Mouse (Mus musculus) ZHBTc4 (cell line): ENCODE results near the gene Sox5.

Experiments used
- DNase-seq: peaks from one replicate; pipeline ENCODE4 v3.0.0-alpha.2; 2011; ENCODE audit warnings: low read depth, low spot score

Gene Sox5

DNA sequence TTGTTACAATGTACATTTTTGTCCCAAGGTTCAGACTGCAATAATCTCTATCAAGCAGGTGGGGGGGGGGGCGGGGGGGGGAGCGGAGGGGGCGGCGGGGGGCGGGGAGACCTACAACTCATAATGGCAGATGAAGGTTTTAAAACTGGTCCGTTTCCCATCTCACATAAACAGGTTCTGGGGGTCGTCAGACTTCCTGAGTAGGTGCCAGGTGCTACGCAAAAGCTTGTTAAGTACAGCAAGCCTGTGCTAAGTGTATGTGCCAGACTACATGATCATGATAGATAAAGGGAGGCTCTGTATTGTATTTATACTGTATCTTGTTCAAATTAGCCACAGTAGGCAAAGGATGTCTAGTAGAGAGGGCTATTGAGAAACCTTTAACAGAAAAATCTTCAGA lies 498.6 kb downstream of the Sox5 start:
- no peak for DNase-seq

DNA sequence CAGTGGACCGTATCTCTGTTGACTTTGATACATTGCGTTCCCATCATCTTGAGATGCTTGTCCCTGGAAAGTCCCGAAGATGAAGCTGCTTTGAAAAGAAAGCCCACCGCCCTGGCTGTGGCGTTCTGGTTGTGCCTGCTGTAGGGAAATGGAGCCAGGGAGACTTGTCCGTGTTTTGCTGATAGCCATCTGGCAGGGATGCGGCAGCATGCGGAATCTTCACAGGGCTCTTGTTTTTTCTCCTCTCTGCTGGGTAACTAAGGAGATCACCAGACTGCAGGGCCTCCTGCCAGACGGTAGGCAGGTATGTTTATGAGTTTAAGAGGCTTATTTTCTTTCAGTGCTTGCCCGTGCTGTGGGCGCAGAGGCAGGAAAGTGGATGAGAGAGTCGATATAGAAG lies 499.0 kb downstream of the Sox5 start:
- peak; percentile 15 for DNase-seq

DNA sequence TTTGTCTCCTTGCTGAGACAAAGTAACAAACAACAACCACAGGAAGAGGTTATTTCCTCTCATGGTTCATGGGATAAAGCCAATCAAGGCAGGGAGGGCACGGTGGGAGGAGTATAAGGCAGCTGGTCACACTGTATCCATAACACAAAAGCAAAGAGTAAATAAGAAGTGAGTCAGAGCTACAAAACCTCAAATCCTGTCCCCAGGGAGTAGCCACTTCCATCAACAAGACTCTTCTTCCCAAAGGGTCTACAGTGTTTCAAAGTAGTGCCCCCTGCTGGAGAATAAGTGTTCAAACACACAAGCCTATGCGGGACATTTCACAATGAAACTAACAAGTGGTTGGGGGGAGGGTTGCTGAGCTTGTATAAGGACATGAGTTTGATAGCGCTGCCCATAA lies 500.1 kb downstream of the Sox5 start:
- no peak for DNase-seq

DNA sequence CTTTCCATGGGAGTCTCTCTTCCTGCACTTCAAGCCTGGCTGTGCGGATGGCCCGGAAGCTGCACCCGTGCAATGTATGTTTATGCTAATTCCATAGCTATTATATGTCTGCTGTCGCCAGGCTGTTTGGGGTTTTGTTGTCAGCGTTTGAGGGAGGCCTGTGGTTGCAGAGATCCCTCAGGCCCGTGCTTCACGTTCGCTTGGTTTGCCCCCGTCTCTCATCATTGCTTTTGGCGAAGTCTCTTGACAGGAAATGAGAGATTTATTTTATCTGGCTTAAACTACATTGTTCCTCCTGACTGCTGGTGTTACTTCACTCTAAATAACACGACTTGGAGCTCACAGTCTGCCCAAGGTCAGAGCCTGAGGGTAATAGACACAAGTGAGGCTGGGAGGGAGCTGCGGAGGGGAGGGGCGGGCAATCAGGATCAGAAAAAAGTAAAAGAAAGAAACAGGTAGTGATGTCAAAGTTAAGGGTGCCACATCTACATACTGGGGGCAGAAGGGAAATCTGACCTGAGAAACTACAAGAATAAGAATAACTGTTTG lies 503.2 kb downstream of the Sox5 start:
- peak; percentile 71 for DNase-seq

DNA sequence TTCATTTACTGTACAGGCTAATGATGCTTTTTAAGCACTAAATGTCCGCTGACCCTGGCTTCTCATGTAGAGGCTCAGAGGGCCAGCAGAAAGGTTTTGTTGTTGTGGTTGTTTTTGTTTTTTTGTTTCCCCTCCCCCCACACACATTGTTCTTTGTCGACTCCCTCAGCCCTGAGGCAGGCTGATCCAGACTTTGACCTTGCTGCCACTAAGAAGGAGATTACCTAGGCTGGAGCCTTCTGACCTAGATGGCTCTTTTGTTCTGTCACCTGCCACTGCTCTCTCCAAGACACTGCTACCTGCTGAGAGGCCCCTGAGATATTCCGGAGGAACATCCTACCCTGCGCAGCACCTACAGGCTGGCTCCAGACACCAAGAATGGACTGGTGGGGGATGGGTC lies 508.4 kb downstream of the Sox5 start:
- peak; percentile 88 for DNase-seq

DNA sequence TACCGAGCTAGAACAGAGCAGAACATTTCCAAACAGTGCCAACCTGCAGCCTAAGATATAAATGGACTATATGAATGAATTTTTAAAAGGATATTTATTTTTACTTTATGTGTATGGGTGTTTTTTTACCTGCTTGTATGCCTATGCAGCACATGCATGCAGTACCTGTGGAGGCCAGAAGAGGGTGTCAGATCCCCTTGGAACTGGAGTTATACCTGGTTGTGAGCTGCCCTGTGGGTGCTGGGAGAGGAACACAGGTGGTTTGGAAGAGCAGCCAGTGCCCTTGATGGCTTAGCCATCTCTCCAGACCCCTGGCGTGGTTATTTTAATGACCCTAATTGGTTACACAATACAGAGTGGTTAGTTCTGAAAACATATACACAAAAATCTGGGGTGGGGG lies 510.5 kb downstream of the Sox5 start:
- DNase-seq, result peak; percentile 76

DNA sequence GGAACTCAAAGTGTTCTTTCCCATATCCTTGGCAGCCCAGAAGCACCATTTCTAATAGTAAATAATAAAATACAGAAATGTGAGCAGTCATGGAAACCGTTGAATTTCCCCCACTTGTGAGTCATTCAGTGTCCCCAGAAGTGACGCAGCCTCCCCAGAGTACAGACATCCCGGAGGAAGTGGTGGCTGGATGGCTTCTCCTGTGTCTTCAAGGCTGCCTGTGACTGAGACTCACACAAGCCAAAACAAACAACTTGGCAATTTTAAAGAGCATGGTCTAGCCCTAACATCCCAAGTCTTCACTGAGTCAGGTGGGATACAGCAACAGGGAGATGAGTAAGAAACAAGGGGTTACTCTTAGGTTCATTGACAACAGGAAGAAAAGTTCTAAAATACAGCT lies 511.5 kb downstream of the Sox5 start:
- DNase-seq, result no peak

DNA sequence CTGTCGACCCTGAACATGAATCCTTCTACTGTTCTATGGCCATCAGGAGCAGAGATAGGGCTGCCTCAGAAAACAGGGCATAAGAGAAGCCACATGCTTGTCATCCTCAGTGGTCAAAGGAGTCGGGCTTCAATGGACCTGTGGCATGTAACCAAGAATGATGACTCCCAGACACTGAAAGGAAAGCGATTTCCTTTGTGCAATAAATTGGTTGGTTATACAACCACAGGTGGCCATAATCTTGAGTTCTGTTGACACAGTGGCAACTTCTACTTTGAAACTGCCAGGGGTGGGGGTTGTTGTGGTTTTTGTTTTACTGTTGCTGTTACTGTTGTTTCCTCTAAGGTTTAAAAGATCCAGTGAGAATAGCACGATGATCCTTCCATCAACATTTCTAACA lies 512.1 kb downstream of the Sox5 start:
- no peak for DNase-seq

DNA sequence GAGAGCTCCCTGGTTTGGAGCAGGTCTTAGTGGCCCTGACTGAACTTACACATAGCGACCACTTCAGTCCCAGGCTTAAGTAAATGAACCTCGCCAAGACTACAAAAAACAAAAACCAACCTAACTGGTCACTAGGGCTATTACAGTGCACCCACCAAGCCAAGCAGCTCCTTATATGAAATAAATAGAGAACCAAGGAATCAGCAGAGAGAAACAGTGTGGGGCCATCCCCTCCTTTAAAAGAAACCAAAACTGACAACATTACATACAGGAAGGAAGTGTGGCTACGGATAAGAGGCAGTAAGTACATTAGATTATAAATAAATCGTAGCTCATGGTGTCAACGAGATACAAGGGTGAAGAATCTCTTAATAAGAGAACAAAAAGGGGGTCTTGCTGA lies 516.0 kb downstream of the Sox5 start:
- no peak for DNase-seq

DNA sequence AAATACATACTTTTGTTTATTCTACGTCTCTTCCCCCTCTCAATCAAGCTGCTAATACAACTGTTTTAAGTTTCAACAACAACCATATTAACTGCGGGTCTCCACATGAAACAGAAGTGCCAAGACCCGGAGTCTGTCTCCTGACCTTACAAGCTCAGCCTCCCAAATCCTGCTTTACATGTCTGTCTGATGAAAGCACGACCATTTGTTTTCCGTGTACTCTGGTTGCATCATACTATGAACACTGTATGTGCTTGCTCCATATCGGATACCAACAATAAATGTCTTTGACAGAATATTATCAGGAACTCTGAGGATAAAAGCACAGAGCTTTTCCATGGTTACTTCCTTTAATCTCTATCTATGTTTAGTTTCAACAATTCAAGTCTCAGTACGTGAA lies 516.8 kb downstream of the Sox5 start:
- no peak for DNase-seq

DNA sequence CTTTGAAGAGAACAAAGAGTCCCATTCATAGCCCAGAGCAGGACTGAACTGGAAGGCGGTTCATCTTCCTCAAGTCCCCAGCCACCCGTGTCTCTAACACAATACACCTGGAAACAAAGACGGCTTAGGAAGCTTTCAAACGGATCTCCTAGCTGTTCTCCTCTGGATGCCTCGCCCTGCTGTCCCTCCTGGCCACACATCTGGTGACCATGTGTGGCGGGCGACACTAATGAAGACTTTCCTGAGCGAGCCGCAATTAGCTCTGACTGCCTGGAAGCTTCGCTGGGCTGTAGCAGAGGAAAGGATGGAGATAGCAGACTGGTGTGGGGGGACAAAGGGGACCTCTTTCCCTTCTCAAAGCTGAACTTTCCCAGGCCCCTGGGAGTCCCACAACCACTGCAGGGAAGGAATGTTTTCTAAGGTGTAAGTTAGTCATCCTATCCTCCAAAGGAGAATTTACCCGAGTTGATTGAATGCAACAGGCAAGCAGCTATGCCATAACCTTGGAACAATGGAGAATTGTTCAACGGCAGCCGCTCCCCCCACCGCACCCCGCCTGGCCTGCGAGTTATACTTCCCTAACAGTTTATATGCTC lies 517.4 kb downstream of the Sox5 start:
- DNase-seq, result peak; percentile 68

DNA sequence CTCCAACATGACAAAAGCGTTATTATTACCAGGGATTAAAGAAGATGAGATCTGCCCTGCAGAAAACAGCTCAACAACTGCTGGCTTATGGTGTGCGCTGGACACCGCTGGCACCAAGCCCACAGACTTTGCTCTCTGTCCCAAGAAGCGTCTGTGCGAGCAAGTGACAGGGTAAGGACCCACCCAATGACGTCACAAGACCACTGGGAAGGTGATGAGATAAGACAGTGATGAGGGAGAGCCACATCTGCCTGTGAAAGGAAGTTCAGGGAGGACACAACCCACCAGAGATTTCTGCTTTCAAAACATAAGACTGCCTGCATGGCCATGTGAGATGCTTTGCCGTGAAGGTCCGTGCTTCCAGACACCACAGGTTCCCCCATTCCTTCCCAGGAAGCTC lies 525.3 kb downstream of the Sox5 start:
- no peak for DNase-seq

DNA sequence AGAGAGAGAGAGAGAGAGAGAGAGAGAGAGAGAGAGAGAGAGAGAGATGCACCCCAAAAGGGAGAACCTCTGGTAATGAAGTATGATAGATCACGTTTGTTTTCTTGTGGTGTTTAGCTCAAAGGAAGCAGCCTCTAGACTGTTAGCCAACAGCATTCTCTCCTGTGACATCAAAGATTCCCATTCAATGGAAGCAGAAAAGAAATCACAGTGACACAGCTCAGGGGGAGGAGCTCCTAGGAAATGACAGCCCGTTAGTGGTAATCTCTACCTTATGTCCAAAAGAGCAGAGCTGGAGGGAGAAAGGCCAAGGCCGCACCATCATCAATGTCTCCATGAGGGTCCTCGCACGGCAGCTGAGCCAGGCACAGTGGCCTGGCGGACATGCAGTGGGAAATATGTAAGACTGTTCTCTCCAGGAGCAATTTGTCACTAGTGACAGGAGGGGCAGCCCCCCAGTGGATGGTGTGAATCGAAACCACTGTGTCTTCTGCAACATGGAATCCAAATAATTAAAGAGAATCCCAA lies 529.5 kb downstream of the Sox5 start:
- no peak for DNase-seq

DNA sequence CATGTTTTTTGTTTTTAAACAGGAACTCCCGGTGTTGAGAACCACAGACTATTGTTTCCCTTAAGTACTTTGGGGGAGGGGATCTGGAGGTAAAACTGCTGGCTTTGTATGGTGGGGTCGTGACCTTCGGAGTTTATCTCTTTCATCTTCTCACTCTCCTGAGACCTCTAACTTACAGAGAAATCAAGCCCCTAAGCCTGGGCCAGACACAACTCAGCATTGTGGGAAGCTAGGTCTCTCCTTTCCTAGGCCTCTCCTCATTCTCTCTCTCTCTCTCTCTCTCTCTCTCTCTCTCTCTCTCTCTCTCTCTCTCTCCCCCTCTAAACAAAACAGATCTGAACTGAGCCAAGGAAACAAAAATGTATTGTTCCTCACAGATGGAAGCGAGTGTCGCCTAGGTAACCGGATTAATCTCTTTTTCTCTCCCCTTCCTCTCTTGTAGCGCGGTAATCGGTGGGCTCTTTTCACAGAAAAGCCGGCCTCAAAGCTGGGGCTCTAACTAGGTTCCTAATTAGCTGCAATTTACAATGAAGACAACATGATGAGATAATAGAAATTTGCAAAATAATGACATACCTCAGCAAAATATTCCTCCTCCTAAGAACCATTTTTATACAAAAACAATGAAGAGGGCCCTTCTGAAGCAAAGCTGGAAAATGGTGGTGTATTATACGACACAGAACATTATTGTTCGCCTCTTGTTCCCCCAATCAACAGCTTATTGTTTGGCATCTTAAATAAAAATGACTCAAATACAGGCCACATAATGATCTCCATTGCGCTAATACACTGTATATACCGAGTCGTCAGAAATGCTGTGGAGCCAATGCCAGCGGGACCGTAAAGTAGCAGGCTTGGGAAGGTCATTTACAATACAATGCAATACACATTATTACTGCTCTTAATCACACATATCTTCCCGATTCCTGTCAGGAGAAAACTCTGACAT lies 530.3 kb downstream of the Sox5 start:
- DNase-seq, result peak; percentile 87

DNA sequence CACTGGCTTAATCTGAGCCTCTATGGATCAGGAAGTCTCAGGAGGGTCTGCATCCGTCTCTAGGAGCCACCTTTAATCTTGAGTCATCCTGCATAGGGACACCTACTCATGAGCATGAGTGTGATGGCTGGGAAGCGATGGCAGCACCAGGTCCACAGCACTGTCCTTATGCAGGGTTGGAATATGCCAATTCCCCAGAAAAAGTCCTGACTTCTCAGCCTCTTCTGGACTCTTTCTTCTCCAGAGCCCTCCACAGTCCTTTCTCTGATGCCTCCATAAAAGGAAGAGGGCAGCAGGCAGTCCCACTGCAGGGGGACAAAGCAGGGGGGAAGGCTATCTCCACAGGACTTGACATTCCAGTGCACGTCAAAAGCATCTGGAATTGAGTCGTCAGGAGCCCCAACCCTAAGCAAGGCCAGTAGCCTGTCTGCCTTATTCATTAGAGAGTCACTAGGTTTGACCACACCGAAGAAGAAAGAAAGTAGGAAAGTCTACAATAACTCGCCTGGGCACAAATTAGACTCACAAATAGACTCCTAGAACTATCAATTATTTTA lies 531.1 kb downstream of the Sox5 start:
- peak; percentile 72 for DNase-seq

DNA sequence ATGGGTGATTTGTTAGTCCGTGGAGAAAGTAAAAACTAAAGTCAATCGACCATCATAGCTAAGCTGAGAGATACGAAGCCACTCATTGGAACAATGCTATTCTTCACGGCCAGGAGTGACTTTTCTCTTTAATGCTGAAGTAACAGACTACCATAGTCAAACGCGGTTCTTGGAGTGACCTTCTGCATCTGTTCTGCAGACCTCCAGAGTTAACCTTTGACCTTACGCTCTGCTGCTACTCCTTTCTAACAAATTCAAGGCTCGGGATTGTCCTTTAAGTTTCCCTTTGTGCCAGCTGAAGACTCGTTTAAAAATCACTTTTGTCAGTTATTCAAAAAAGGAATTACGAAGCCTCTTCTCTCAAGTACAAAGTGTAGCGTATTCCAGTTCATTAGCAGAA lies 545.2 kb downstream of the Sox5 start:
- DNase-seq, result no peak

DNA sequence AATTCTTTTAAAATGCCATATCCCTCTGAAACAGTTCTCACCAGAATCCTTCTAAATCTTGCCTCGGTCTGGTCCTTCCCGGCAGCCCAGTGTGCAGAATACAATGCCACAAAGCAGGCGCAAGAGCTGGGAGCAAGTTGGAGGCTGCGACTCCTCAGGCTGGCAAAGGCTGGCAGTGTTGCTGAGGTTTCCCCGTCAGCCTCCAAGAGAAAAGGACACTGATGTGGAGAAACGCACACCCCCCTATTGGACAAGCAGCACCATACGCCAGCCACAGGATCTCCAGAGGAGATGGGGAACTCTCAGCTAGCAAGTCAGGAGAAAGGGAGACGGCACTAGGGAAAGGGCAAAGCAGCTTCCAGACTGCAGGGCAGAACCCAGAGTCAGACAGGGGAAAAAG lies 577.8 kb downstream of the Sox5 start:
- no peak for DNase-seq

DNA sequence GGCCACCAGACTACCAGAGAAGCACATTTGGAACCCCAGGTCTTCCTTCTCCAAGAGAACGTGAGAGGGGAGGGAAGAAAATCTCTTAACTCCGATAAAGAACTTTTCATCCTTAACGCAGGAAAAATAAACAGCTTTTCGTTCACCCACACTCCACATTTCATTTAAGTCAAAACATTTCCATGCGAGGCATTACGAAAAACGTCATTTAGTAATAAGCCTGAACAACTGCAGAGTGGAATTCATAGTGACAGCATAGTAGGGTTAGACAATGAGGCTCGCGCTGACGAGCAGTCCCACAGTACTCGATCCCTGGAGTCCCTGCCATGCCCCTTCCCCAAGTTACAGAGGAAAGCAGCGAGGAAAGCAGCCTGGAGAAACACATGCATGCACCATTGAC lies 578.8 kb downstream of the Sox5 start:
- no peak for DNase-seq

DNA sequence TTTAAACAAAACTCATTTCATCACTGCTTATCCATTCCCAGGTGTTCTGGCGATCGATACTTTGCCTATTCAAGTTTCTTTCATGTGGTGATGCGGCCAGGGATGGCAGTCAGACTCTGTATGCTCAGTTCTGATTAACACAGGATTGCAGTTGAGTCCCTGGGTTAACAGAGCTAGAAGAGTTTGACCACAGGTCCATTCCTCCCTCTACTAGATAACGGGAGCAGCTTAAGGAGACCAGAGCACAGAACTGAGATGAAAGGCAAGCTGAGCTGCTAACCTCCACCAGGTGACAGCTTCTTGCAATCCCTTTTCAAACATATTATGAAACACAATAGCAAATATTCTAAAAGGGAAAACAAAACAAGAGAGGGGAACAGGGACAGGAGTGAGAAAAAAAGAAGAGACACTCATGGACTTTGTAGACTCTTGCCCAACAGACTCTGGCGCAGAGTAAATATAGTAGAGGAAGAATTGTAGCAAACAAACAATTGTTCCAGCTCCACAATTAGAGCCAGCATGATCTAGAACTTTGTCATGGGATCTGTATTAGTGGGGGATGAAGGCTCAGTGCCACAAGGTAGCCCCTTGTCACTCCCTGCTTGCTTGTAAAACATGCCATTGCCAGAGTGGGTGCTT lies 580.3 kb downstream of the Sox5 start:
- no peak for DNase-seq

DNA sequence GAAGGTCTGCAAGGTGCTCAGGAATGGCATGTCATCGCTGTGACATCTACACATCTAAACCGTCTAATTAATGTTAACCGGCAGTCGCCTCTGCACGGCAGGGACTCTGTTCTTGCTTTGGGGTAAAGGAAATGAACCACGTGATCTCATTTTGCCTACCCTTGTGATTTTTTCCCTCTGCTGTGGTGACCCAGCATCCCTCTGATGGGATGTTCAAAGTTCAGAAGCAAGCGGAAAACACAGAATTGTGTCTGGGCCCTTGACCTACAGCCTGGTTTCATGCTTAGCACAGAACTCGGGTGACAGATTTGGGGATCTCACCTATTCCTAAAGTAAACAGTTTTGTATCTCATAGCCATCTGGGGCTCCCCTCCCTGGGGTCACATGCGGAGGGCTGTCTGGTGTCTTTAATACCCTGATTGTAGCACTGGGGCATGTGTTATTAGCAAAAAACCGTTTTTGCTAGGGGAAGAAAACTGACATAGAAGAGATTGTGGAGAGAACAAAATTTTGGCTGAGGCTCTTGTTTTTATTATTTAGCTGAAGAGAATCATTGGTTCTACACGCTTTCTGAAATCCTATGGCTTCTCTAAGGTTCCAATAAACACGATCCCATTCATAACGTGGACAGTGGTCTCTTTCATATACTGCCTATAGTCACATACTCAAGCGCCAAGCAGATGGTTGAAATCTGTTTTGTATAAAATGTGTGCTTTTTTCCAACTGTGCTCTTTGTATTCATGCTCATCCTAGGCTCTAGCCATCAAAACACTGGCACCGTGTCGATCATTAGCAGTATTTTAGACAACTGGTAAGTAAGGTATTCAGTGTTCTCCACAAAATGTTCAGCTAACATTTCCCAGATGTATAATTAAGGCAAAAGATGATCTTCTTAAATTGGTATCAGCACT lies 584.3 kb downstream of the Sox5 start:
- no peak for DNase-seq

DNA sequence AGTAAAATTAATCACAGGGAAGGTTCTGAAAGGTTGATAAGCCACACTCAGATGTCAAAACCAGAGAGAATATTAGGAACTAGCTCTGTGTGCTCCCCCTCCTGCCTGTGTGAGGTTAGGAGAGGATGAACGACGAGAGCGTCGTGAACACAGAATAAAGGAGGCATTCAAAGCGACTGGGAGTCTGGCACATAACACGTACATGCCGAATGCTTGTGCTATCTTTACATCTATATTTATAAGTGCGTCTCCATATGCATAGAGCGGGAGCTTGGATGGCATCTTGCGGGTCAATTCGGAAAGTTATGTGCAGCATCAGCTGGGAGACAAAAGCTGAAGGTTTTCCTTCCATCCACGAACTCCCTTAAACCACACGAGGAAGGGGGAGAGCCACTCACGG lies 585.8 kb downstream of the Sox5 start:
- DNase-seq, result no peak
